Mouse (Mus musculus) thymus, postnatal 36 days (tissue): ENCODE data around the gene Gm21976.

ENCODE experiments used
- DNase-seq, 2 experiments: peaks; one replicate each; pipeline ENCODE4 v3.0.0; 2022; ENCODE audit warnings: mixed read lengths in 2 of 2

Gm21976 gene

DNA sequence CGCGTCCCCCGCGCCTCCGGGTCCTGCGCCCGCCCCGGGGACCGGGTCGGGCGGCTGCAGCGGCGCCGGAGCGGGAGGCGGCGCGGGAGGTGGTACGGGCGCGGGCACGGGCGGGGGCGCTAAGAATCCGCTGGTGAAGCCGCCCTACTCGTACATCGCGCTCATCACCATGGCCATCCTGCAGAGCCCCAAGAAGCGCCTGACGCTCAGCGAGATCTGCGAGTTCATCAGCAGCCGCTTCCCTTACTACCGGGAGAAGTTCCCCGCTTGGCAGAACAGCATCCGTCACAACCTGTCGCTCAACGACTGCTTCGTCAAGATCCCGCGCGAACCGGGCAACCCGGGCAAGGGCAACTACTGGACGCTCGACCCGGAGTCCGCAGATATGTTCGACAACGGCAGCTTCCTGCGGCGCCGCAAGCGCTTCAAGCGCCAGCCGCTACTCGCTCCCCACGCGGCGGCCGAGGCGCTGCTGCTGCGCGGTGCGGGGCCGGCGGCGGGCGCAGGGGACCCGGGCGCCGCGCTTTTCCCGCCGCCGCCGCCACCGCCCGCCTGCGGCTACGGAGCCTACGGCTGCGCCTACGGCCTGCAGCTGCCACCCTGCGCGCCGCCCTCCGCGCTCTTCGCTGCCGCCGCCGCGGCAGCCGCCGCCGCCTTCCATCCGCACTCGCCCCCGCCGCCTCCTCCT lies 75.3 kb downstream of the Gm21976 start:
- peak; percentile 7 to 10 for DNase-seq

DNA sequence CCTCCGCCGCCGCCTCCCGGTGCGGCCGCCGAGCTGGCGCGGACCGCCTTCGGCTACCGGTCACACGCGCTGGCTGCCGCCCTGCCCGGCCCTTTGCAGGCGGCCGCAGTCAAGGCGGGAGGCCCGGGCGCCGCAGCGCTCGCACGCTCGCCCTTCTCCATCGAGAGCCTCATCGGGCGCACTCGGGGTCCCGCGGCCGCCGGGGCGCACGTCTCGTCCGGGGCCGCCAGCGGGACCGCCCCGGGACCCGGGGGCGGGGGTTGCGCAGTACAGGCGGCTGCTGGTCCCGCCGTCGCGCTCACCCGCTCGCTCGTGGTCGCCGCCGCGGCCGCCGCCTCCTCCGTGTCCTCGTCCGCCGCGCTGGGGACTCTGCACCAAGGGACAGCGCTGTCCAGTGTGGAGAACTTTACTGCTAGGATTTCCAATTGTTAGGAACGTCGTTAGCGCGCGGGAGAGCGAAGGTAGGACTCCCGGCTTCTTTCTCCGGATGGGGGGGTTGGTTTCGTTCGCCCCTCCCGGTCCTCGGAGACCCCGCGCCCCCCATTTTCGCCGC lies 75.9 kb downstream of the Gm21976 start:
- DNase-seq = peak in 1 of 2 experiments; percentile 5

DNA sequence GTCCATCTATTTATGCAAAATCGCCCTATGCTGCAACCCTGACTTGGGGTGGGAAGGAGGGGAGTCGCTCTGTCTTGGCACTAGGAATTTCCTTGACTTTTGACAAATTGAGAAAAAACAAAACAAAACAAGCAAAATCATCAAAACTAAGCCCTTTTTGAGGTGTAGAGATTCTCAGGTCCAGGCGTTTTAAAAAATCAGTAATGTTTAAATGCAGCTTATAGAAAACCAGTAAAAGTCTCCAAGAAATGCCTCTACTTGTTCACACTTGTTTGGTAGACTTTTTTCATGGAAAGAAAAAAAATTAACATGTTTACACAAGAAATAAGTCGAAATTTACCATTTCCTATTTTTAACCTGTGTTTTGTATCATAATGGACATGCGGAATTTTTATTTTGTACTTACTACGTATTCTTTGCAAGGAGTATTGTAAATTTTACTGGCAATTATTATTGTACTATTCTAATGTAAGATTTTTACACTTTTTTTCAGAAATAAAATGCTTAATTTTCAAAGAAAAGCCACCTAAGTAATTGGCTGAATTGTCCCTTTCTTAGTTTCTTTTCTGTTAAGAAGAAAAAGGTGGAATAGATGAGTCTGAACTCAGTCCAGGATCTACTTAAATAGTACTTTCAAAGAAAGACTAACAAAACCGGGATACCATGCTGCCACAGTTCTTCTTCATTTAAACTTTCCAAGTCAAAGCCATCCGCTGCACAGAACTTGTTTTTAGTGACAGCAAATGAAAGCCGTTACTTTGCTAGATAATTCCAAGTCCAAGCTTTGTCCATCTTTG lies 76.7 kb downstream of the Gm21976 start:
- no peak for DNase-seq
